Mouse (Mus musculus): ENCODE data around the gene Ssh1. TPM values are rescaled to one million over a fixed set of nuclear protein-coding genes. Genes with fewer than 3 reads are reported as not detected.

The Ssh1 gene
- total and polyA plus RNA-seq, 2 experiments from 2014 or later: 6.8 to 10.0 TPM

DNA sequence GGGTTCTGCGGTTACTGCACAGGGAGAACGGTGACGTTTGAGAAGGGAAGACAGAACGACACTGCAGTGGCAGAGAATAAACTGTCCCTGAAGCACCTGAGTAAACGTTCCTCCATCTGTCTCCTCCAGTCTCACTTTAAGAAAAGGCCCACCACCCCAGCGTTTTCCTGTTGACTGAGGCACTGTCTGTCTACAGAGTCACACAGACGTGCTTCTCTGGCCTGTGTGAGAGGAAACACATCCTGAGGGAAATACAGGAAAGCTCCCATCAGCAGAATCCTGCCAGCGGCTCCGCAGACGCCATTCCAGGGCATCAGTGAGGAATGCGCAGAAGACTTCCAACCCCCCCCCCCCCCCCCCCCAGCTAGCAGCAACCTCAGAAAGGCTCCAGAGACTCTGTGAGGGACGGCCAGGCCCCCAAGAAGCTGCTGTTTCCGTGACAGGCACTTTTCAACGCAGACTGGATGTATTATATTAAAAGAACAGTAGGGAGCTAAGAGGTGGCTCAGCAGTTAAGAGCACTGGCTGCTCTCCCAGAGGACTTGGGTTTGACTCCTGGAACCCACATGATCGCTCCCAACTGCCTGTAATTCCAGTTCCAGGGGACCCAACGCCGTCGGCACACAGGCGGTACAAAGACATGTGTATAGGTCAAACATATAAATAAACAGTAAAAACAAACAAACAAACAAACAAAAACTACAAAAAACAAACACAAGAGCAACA is 104.3 kb downstream of the Ssh1 start:
- WGBS: 11% methylated on average over 19 of the region's 19 CpGs

DNA sequence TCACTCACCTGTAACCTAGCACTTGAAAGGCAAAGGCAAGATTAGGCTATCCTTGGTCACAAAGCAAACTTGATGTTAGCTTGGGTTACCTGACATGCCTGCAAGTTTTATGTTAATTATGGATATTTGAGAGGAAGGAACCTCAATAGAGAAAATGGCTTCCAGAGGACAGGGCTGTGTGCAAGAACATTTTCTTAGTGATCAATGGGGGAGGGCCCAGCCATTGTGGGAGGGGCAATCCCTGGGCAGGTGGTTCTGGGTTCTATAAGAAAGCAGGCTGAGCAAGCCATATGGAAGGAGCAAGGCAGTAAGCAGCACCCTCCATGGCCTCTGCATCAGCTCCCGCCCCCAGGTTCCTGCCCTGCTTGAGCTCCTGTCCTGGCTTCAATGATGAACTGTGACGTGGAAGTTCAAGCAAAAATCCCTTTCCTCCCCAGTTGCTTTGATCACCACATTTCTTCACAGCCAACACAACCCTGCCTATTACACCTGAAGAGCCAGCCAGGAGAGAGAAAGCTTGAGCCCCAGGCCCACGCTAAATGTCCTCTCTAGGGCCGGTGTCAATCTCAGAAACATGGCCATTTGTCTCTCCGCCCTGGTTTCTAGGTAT is 105.4 kb downstream of the Ssh1 start:
- no peak for ATAC-seq (ENCODE audit: insufficient read depth, low read depth)
- H3K4me1 ChIP-seq (ENCODE audit: control insufficient read depth, insufficient read depth): peaks cover 43% of the 10 kb centered on the region
- no peak overlapping the region for H3K4me3 ChIP-seq (ENCODE audit: low read depth, low read length)
- no peaks in the 10 kb centered on the region for H3K27me3 ChIP-seq (ENCODE audit: control insufficient read depth, insufficient read depth, low read length)
- WGBS: 81% methylated on average over 5 of the region's 5 CpGs
- TF ChIP-seq EP300 (IDR thresholded peaks at IDR 0.05; ENCODE audit: low read depth): no peak
- TF ChIP-seq CTCF (IDR thresholded peaks at IDR 0.05; ENCODE audit: low read depth): no peak
- H3K27ac ChIP-seq (ENCODE audit: low read depth): peak overlapping the region; percentile 78
- H3K9ac ChIP-seq (replicated peaks; ENCODE audit: low read depth, low read length): no peak overlapping the region
- DNase-seq (ENCODE audit: low spot score): no peak
- no peaks in the 10 kb centered on the region; the same call in 1 of the 2 replicates for H3K36me3 ChIP-seq (replicated peaks; ENCODE audit: control insufficient read depth, insufficient read depth, low read length)
- H3K4me2 ChIP-seq (ENCODE audit: low read depth, low read length): no peak overlapping the region
- H3K9me3 ChIP-seq (replicated peaks; ENCODE audit: control insufficient read depth, low read length): no peaks in the 10 kb centered on the region

More for the DNA sequence above, 104.3 kb downstream of the Ssh1 start:
- no peaks in the 10 kb centered on the region for H3K27me3 ChIP-seq (ENCODE audit: control insufficient read depth, insufficient read depth, low read length)
- DNase-seq (ENCODE audit: low spot score) (peak; percentile 57), ATAC-seq (ENCODE audit: insufficient read depth, low read depth) (peak; percentile 69)
- peaks cover 38% of the 10 kb centered on the region for H3K4me1 ChIP-seq (ENCODE audit: control insufficient read depth, insufficient read depth)
- H3K9ac ChIP-seq (replicated peaks; ENCODE audit: low read depth, low read length): no peak overlapping the region
- H3K4me2 ChIP-seq (ENCODE audit: low read depth, low read length): peak overlapping the region; percentile 38
- H3K36me3 ChIP-seq (replicated peaks; ENCODE audit: control insufficient read depth, insufficient read depth, low read length): no peaks in the 10 kb centered on the region; the same call in 1 of the 2 replicates
- H3K9me3 ChIP-seq (replicated peaks; ENCODE audit: control insufficient read depth, low read length): no peaks in the 10 kb centered on the region
- H3K27ac ChIP-seq (ENCODE audit: low read depth): peak overlapping the region; percentile 78
- no peak overlapping the region for H3K4me3 ChIP-seq (ENCODE audit: low read depth, low read length)
- TF ChIP-seq CTCF (IDR thresholded peaks at IDR 0.05; ENCODE audit: low read depth) (no peak), EP300 (IDR thresholded peaks at IDR 0.05; ENCODE audit: low read depth) (0 out of 2 replicates have a peak, but pooled peaks have one; percentile 26)

DNA sequence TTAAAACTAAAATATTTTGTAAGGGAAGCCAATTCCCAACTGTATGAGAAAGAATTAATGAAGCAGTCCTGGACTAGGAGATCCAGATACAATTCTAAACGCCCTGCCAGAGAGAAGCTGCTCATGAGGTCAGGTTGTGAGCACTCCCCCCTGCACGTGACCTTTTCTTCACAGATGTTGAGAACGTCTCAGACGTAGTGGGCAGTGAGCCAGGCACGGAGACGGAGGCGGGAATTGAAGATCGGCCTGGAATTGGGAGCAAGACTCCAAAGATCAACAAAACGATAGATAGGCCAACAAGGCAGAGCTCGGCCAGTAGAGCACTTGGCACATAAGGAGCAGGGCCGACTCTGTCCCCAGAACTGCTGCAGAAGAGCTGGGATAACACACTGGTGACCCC is 106.6 kb downstream of the Ssh1 start:
- no peak overlapping the region for H3K27ac ChIP-seq (ENCODE audit: low read depth)

More for the DNA sequence above, 106.6 kb downstream of the Ssh1 start:
- no peak overlapping the region for H3K4me3 ChIP-seq (ENCODE audit: low read depth, low read length)
- no peak for ATAC-seq (ENCODE audit: insufficient read depth, low read depth)
- no peak overlapping the region for H3K9ac ChIP-seq (replicated peaks; ENCODE audit: low read depth, low read length)
- no peaks in the 10 kb centered on the region for H3K27me3 ChIP-seq (ENCODE audit: control insufficient read depth, insufficient read depth, low read length)
- DNase-seq (ENCODE audit: low spot score): peak; percentile 48
- peaks cover 50% of the 10 kb centered on the region for H3K4me1 ChIP-seq (ENCODE audit: control insufficient read depth, insufficient read depth)
- no peaks in the 10 kb centered on the region; the same call in 1 of the 2 replicates for H3K36me3 ChIP-seq (replicated peaks; ENCODE audit: control insufficient read depth, insufficient read depth, low read length)
- WGBS: 44% methylated on average over 11 of the region's 11 CpGs
- no peak overlapping the region for H3K4me2 ChIP-seq (ENCODE audit: low read depth, low read length)
- no peaks in the 10 kb centered on the region for H3K9me3 ChIP-seq (replicated peaks; ENCODE audit: control insufficient read depth, low read length)
- TF ChIP-seq EP300 (IDR thresholded peaks at IDR 0.05; ENCODE audit: low read depth) (no peak), CTCF (IDR thresholded peaks at IDR 0.05; ENCODE audit: low read depth) (no peak)

Other genes starting within 250 kb of the Ssh1 start
- gene Sart3, start 221.4 kb downstream of the Ssh1 start, total RNA-seq (2014; rRNA removed; ENCODE audit: low replicate concordance): 15.8 and 22.3 TPM in 2 replicates
- gene Sart3, start 221.4 kb downstream of the Ssh1 start, polyA plus RNA-seq (2015; fragmentation: Nextera tagmentation; extraction: Ambion mirVana): 11.9 and 12.8 TPM in 2 replicates
- gene Iscu, start 221.1 kb downstream of the Ssh1 start, total RNA-seq (2014; rRNA removed; ENCODE audit: low replicate concordance): 116 and 149 TPM in 2 replicates
- 210 and 215 TPM in 2 replicates for gene Iscu, start 221.1 kb downstream of the Ssh1 start, polyA plus RNA-seq (2015; fragmentation: Nextera tagmentation; extraction: Ambion mirVana)
- 19.9 and 28.4 TPM in 2 replicates for gene Tmem119, start 193.4 kb downstream of the Ssh1 start, total RNA-seq (2014; rRNA removed; ENCODE audit: low replicate concordance)
- gene Tmem119, start 193.4 kb downstream of the Ssh1 start, polyA plus RNA-seq (2015; fragmentation: Nextera tagmentation; extraction: Ambion mirVana): 12.4 and 13.0 TPM in 2 replicates
- 1.6 and 5.0 TPM in 2 replicates for gene Selplg, start 161.2 kb downstream of the Ssh1 start, total RNA-seq (2014; rRNA removed; ENCODE audit: low replicate concordance)
- gene Selplg, start 161.2 kb downstream of the Ssh1 start, polyA plus RNA-seq (2015; fragmentation: Nextera tagmentation; extraction: Ambion mirVana): 1.2 and 1.7 TPM in 2 replicates
- gene Coro1c, start 85.1 kb downstream of the Ssh1 start, total RNA-seq (2014; rRNA removed; ENCODE audit: low replicate concordance): 78.2 and 93.4 TPM in 2 replicates
- gene Coro1c, start 85.1 kb downstream of the Ssh1 start, polyA plus RNA-seq (2015; fragmentation: Nextera tagmentation; extraction: Ambion mirVana): 40.0 and 46.6 TPM in 2 replicates
- not detected in 2 replicates for gene Dao, start 9.8 kb upstream of the Ssh1 start, total RNA-seq (2014; rRNA removed; ENCODE audit: low replicate concordance)
- gene Dao, start 9.8 kb upstream of the Ssh1 start, polyA plus RNA-seq (2015; fragmentation: Nextera tagmentation; extraction: Ambion mirVana): not detected in 2 replicates
- gene Usp30, start 71.6 kb upstream of the Ssh1 start, total RNA-seq (2014; rRNA removed; ENCODE audit: low replicate concordance): 16.0 and 18.2 TPM in 2 replicates
- 6.1 and 6.3 TPM in 2 replicates for gene Usp30, start 71.6 kb upstream of the Ssh1 start, polyA plus RNA-seq (2015; fragmentation: Nextera tagmentation; extraction: Ambion mirVana)
- 0.19 TPM in 1 of 2 replicates, not detected in the other for gene Svop, start 97.7 kb upstream of the Ssh1 start, total RNA-seq (2014; rRNA removed; ENCODE audit: low replicate concordance)
- 0.07 TPM in 1 of 2 replicates, not detected in the other for gene Svop, start 97.7 kb upstream of the Ssh1 start, polyA plus RNA-seq (2015; fragmentation: Nextera tagmentation; extraction: Ambion mirVana)
- gene Alkbh2, start 134.3 kb upstream of the Ssh1 start, total RNA-seq (2014; rRNA removed; ENCODE audit: low replicate concordance): 0.27 and 2.4 TPM in 2 replicates
- 4.0 and 4.1 TPM in 2 replicates for gene Alkbh2, start 134.3 kb upstream of the Ssh1 start, polyA plus RNA-seq (2015; fragmentation: Nextera tagmentation; extraction: Ambion mirVana)
- 15.0 and 31.4 TPM in 2 replicates for gene Ung, start 136.5 kb upstream of the Ssh1 start, total RNA-seq (2014; rRNA removed; ENCODE audit: low replicate concordance)
- gene Ung, start 136.5 kb upstream of the Ssh1 start, polyA plus RNA-seq (2015; fragmentation: Nextera tagmentation; extraction: Ambion mirVana): 25.0 and 26.5 TPM in 2 replicates
- 50.7 and 70.1 TPM in 2 replicates for gene Acacb, start 152.6 kb upstream of the Ssh1 start, total RNA-seq (2014; rRNA removed; ENCODE audit: low replicate concordance)
- 15.3 and 17.5 TPM in 2 replicates for gene Acacb, start 152.6 kb upstream of the Ssh1 start, polyA plus RNA-seq (2015; fragmentation: Nextera tagmentation; extraction: Ambion mirVana)